Mouse (Mus musculus) forebrain, embryonic 10.5 days (tissue): Measurements from ENCODE around the gene Eps8l3. TPM values are rescaled to one million over a fixed set of nuclear protein-coding genes. Genes with fewer than 3 reads are reported as not detected.

ENCODE experiments used
- DNase-seq: peaks from one replicate; pipeline ENCODE4 v3.0.0-alpha.2; 2017; ENCODE audit warnings: low spot score; ENCODE audit errors: extremely low spot score
- H3K27ac ChIP-seq: fragments of 300-500 bp; sonication (generic); 2 replicates; pipeline ENCODE4 v1.5.1; 2016; ENCODE audit warnings: mild to moderate bottlenecking
- H3K27me3 ChIP-seq: fragments of 300-500 bp; sonication (generic); 2 replicates; pipeline ENCODE4 v1.6.1; 2016; ENCODE audit warnings: mild to moderate bottlenecking; ENCODE audit not compliant: poor library complexity, severe bottlenecking
- H3K36me3 ChIP-seq: fragments of 300-500 bp; sonication (generic); replicated peaks from 2 replicates; pipeline ENCODE4 v1.6.1; 2016; ENCODE audit warnings: mild to moderate bottlenecking, moderate library complexity
- H3K4me1 ChIP-seq: fragments of 300-500 bp; sonication (generic); 2 replicates; pipeline ENCODE4 v1.6.1; 2016
- H3K4me3 ChIP-seq: fragments of 300-500 bp; sonication (generic); 2 replicates; pipeline ENCODE4 v1.5.1; 2016; ENCODE audit warnings: mild to moderate bottlenecking, moderate library complexity
- H3K9me3 ChIP-seq: fragments of 300-500 bp; sonication (generic); 2 replicates; pipeline ENCODE4 v1.6.1; 2016; ENCODE audit warnings: mild to moderate bottlenecking, moderate library complexity
- WGBS: fragments of 180-500 bp; shearing (Covaris S2); methylation state at CpG from one replicate; pipeline ENCODE4 v1.1.7; 2016; 5-methylcytosine and 5-hydroxymethylcytosine counted together
- polyA plus RNA-seq: library from polyadenylated mRNA; unstranded; fragments of >200 nt; fragmentation: Nextera tagmentation; extraction: Ambion mirVana; gene quantifications from 2 replicates; pipeline ENCODE4 v1.2.1, GENCODE M21; 2016

Eps8l3 gene
- polyA plus RNA-seq, 1 experiment from 2014 or later, result not detected

DNA sequence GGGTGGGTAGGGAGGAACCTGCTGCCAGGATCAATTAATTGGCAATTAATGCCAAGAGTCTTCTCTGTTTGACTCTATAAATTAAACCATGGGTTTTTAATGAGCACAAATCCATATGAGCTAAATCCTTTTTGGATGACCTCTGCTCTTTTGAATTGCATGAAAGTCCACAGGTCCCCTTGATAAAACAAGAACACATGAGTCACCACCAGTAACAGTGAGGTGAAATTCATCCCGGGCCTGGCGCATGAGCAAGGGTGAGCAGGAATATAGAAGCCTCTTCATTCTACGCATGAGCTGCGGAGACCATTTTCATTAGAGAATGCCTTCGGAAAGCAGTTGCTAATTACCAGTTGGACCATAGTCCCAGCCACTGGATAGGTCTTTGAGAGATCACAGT, 43.3 kb downstream of the Eps8l3 start:
- 0 out of 2 replicates have a peak, but pooled peaks cover 6% of the 10 kb centered on the region for H3K4me1 ChIP-seq
- no peak for DNase-seq
- no peaks in the 10 kb centered on the region for H3K9me3 ChIP-seq
- H3K27me3 ChIP-seq, result no peaks in the 10 kb centered on the region
- 91% methylated on average over 5 of the region's 5 CpGs for WGBS
- H3K4me3 ChIP-seq, result no peak overlapping the region
- H3K27ac ChIP-seq, result no peak overlapping the region
- H3K36me3 ChIP-seq, result no peaks in the 10 kb centered on the region

DNA sequence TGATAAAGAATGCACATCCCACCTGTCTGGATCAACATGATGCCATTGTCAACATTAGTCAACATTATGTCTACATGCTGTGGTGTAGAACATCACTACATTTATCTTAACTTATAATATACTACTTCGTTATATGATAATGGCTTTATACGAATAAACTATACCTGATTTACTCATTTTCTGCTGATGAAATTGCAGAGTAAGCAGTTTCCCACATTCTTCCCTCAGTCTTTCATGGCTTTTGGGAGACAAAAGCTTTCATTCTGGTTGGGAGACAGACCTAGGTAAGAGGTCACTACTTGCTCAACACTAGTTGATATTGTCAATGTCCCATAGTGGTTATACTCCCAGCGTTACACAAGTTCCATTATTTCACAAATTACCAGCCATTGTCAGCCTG, 48.3 kb downstream of the Eps8l3 start:
- Histone ChIP-seq H3K27me3 (0 out of 2 replicates have a peak, but pooled peaks cover 2% of the 10 kb centered on the region), H3K4me3 (no peak overlapping the region), H3K4me1 (no peaks in the 10 kb centered on the region), H3K27ac (no peak overlapping the region), H3K9me3 (no peaks in the 10 kb centered on the region), H3K36me3 (no peaks in the 10 kb centered on the region)
- WGBS, result 92% methylated on average over 3 of the region's 3 CpGs
- DNase-seq, result no peak

DNA sequence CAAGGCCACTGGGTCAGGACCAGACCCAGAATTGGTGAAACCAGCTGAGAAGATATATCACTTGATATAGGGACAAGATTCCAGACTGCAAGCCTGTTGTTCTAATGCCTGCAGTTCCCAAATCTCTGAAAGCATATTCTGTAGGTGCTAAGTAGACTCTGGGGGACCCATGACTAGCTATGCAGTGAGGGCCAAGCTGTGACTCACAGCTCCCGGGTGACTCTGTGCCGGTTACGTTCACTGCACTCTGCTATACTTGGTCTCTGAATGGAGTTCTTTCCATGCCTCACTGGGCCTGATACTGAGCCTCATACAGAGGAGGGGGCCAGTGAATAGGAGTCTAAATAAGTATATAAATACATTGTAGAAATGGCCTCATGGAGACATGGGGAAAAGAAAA, 50.8 kb downstream of the Eps8l3 start:
- Histone ChIP-seq H3K4me1 (peaks cover 18% of the 10 kb centered on the region), H3K27me3 (0 out of 2 replicates have a peak, but pooled peaks cover 5% of the 10 kb centered on the region), H3K27ac (no peak overlapping the region), H3K36me3 (no peaks in the 10 kb centered on the region), H3K9me3 (no peaks in the 10 kb centered on the region), H3K4me3 (no peak overlapping the region)
- no peak for DNase-seq
- WGBS, result 85% methylated on average over 3 of the region's 3 CpGs

DNA sequence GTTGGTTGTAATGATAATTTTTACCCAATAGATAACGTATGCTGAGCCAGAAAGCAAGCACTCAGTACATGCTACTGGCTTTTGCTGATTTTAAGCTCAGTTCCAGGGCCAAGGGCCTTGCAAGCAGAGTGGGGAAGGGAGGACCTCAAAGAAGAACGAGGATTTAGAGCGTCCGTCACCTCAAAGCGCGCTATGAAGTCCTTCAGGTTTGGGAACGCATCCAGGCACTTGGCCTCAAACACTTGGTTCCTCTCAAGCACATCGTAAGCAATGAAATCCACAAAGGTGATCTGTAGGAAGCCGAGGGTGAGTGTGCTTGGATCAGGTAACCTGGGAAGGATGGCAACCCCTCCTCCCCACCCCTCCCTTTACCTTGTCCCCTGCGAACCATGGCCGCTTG, 51.7 kb downstream of the Eps8l3 start:
- Histone ChIP-seq H3K27me3 (peaks cover 14% of the 10 kb centered on the region; the same call in 1 of the 2 replicates), H3K36me3 (no peaks in the 10 kb centered on the region), H3K9me3 (no peaks in the 10 kb centered on the region), H3K4me1 (peaks cover 18% of the 10 kb centered on the region), H3K27ac (no peak overlapping the region), H3K4me3 (no peak overlapping the region)
- DNase-seq, result no peak
- WGBS, result 93% methylated on average over 11 of the region's 11 CpGs

DNA sequence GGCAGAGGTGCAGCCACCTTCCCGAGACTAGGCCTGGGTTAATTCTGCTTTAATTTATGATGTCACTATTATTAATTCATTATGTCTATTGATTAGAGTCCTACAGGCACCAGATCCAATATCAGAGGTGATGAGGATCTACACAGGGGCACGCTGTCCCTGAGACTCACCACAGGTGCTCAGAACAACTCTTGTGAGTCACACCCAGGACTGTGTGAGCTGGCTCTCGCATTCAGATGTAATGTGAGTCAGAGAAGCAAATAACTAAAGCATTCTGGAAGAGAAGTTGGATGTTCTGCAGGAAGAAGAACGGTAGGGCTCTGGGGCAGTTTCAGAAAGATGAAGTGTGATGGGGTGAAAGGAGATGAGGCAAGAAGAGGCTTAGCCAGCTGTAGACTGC, 52.2 kb downstream of the Eps8l3 start:
- Histone ChIP-seq H3K27ac (no peak overlapping the region), H3K4me1 (peaks cover 18% of the 10 kb centered on the region), H3K27me3 (peaks cover 19% of the 10 kb centered on the region; the same call in 1 of the 2 replicates), H3K36me3 (no peaks in the 10 kb centered on the region), H3K9me3 (no peaks in the 10 kb centered on the region), H3K4me3 (no peak overlapping the region)
- 89% methylated on average over 4 of the region's 4 CpGs for WGBS
- no peak for DNase-seq

DNA sequence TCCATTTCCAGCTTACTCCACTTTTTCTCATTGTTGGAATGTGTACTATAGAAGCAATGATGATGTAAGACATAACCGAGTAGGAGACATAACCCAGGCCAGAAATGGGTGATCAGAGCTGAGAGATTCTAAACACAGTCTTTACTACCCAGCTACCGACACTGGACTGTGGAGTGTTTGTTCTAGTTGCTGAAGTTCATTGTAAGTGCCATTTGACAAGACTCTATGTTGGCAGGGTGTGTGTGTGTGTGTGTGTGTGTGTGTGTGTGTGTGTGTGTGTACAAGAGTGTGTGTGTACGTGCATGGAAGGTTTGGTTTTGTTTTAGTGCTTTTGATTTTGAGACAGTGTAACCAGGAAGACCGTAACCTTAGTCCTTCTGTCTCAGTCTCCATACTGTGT, 52.7 kb downstream of the Eps8l3 start:
- peaks cover 21% of the 10 kb centered on the region; the same call in 1 of the 2 replicates for H3K27me3 ChIP-seq
- H3K4me3 ChIP-seq, result no peak overlapping the region
- DNase-seq, result no peak
- WGBS, result 90% methylated on average over 4 of the region's 4 CpGs
- H3K9me3 ChIP-seq, result no peaks in the 10 kb centered on the region
- no peaks in the 10 kb centered on the region for H3K36me3 ChIP-seq
- H3K27ac ChIP-seq, result no peak overlapping the region
- peaks cover 18% of the 10 kb centered on the region for H3K4me1 ChIP-seq

DNA sequence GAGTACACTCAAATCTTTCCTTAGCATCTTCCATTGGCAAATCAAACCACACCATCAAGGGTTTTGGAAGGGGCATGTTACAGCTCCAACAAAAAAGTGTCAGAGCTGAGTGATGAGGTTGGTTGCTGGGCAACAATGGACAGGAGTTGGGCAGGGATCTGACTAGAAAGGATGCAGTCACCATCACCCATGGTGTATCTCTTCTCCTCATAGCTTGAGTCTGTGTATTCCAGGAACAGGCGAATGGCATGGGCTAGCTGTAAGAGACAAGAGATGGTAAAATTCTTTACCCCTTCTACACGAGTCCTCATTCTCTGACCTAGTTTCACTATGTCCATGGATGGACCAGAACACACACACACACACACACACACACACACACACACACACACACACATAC, 54.1 kb downstream of the Eps8l3 start:
- H3K4me1 ChIP-seq, result peaks cover 18% of the 10 kb centered on the region
- no peaks in the 10 kb centered on the region for H3K36me3 ChIP-seq
- peak overlapping the region; percentile 88 for H3K27ac ChIP-seq
- DNase-seq, result no peak
- peaks cover 21% of the 10 kb centered on the region; the same call in 1 of the 2 replicates for H3K27me3 ChIP-seq
- peak overlapping the region; percentile 49 for H3K4me3 ChIP-seq
- whole genome bisulfite sequencing, result 56% methylated on average over 2 of the region's 2 CpGs
- no peaks in the 10 kb centered on the region for H3K9me3 ChIP-seq

DNA sequence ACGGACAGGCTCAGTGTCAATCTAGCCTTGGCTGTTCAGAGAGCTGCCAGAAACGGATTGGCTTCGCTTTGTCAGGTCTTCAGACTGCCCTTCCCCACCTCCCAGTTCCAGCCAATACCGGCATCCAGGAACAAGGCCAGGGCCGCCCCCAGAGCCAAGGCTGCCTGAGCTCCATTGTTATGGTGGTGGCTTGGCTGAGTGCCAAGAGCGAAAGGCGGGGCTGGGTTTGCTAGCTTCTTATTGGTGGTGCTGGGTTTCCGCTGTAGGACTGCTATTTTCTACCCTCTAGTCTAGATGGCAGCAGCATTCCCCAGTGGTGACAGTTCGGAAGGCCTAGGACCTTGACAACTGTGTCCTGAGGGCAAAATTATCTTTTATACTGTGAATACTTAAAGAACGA, 54.6 kb downstream of the Eps8l3 start, which contains the start of gene Gstm7:
Gene Gstm7 (minus strand): TSS at position 148 of the 400 bp plus-strand sequence.
- WGBS, result 7% methylated on average over 10 of the region's 10 CpGs
- Histone ChIP-seq H3K36me3 (no peaks in the 10 kb centered on the region), H3K27ac (peak within 1 kb of the TSS; percentile 88), H3K4me1 (peaks cover 18% of the 10 kb centered on the region), H3K9me3 (no peaks in the 10 kb centered on the region), H3K27me3 (peaks cover 21% of the 10 kb centered on the region; the same call in 1 of the 2 replicates), H3K4me3 (peak within 1 kb of the TSS; percentile 49)
- DNase-seq, result peak; percentile 99

DNA sequence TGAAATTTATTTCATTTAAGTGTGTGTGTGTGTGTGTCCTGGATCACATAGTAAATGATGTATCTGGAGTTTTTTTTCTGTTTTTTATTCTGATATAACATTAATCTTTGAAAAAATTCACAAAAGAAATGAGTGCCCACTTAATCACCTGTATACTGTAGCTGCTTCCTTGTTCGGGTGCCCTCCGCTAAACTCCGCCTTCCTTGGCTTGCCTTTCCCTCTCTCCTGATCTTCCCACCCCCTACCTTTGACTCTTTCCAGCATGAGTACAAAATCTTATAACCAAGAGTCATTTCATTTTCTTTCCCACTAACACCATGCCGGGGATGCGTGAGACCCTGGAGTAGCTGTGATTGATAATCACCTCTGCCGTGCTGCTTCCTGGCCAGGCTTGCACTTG, 55.1 kb downstream of the Eps8l3 start:
- Histone ChIP-seq H3K27me3 (peaks cover 21% of the 10 kb centered on the region; the same call in 1 of the 2 replicates), H3K9me3 (no peaks in the 10 kb centered on the region), H3K4me3 (no peak overlapping the region), H3K36me3 (no peaks in the 10 kb centered on the region), H3K27ac (peak overlapping the region; percentile 53), H3K4me1 (peaks cover 18% of the 10 kb centered on the region)
- no peak for DNase-seq
- 86% methylated on average over 6 of the region's 6 CpGs for WGBS

DNA sequence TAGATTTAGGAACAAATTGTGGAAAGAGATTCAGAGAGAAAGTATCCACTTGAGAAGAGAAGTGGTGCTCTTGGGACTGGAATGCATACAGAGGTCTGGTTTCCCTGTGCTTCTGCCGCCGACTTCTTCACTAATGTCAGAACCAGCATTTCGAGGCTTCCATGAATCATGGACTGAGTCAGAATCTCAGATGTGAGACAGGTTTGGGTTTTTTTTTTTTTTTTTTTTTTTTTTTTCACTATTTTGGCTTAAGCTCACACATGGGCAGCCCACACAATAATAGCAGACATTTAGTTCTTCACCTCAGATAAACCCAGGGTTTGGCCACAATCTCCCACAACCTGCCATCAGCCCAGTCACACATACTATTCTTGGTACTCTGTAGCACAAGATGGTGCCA, 58.2 kb downstream of the Eps8l3 start:
- H3K4me1 ChIP-seq, result peaks cover 28% of the 10 kb centered on the region
- DNase-seq, result no peak
- 96% methylated on average over 3 of the region's 3 CpGs for WGBS
- no peaks in the 10 kb centered on the region for H3K36me3 ChIP-seq
- no peak overlapping the region for H3K4me3 ChIP-seq
- no peak overlapping the region for H3K27ac ChIP-seq
- H3K9me3 ChIP-seq, result no peaks in the 10 kb centered on the region
- peaks cover 20% of the 10 kb centered on the region; the same call in 1 of the 2 replicates for H3K27me3 ChIP-seq

DNA sequence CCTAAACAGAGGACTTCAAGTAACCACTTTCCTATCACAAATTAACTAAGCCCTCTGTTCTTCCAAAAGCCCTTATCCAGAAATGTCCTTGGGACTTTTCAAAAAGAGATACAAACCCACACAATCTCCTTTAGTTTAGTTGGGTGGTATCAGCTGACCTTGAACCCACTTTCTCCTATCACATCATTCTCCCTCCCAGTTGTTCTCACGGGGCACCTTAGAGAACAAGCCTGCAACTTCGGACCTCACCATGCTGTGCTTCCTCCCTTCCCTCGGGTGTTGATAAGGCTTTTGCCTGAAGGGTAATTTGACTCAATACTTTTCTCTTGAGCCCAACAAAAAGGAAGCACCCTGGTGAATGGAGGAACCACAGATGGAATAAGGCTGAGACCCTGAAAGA, 58.9 kb downstream of the Eps8l3 start:
- H3K27me3 ChIP-seq, result peaks cover 17% of the 10 kb centered on the region; the same call in 1 of the 2 replicates
- peaks cover 26% of the 10 kb centered on the region for H3K4me1 ChIP-seq
- WGBS, result 82% methylated on average over 3 of the region's 3 CpGs
- H3K27ac ChIP-seq, result no peak overlapping the region
- H3K9me3 ChIP-seq, result no peaks in the 10 kb centered on the region
- no peak for DNase-seq
- no peak overlapping the region for H3K4me3 ChIP-seq
- no peaks in the 10 kb centered on the region for H3K36me3 ChIP-seq

DNA sequence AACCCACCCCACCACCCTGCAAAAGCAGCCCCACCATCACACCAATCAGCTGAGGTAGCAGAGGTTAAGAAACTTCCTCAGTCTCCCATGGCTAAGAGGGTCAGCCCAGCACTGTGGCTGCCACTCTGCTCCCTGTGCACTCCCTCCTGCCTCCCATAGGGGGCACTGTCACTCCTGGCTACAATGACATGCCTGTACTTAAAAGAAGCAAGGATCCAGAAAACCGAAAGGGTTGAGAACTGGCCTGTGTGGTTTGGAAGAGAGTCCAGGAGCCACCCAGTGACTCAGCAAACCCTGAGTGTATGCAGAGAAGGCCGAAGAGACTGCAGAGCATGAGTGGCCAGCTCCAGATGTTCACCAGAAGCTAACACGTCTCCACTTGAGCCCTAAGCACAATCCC, 62.4 kb downstream of the Eps8l3 start:
- Histone ChIP-seq H3K4me1 (peaks cover 23% of the 10 kb centered on the region), H3K4me3 (no peak overlapping the region), H3K27ac (peak overlapping the region; percentile 20; the same call in 1 of the 2 replicates), H3K27me3 (0 out of 2 replicates have a peak, but pooled peaks cover under 1% of the 10 kb centered on the region), H3K36me3 (no peaks in the 10 kb centered on the region), H3K9me3 (no peaks in the 10 kb centered on the region)
- DNase-seq, result peak; percentile 62
- 56% methylated on average over 3 of the region's 3 CpGs for WGBS

DNA sequence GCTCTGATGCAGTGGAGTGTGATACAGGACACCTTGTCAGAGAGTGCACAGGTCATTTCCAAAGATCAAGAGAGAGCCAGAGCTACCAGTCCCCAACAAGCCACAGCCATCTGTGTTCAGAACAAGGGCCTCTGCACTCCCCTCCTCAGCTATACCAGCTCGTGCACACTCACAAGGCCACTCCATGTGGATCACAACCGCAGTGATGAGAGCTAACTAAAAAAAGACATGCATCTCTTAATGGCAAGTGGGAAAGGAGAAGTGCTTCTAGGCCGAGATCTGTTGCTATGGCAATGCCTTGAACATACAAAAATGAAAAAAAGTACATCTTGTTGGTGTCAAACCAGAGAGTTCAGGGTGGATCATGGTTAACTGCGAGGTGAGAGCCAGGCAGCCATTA, 62.8 kb downstream of the Eps8l3 start:
- H3K4me3 ChIP-seq, result no peak overlapping the region
- 86% methylated on average over 4 of the region's 4 CpGs for WGBS
- H3K27ac ChIP-seq, result 0 out of 2 replicates have a peak overlapping the region, but pooled peaks have one; percentile 20
- no peak for DNase-seq
- no peaks in the 10 kb centered on the region for H3K36me3 ChIP-seq
- no peaks in the 10 kb centered on the region for H3K27me3 ChIP-seq
- H3K4me1 ChIP-seq, result peaks cover 23% of the 10 kb centered on the region
- H3K9me3 ChIP-seq, result no peaks in the 10 kb centered on the region

DNA sequence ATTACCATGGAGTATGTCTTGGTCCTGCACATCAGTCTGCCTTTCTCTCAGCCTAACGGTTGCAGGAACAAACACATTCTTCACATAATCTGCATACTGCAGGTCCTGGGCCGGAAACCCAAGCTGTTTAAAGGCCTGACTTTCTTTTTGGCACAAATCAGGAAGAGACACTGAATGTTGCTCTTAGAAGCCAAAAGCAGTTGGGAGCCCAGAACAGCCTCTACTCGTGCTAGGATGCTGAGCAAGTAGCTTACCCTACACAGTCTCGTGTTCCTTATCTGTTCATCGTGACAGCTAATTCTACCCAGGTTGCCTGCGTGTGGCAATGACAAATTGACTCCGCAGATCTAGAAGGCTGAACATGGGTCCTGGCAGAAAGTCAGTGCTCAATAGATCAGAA, 63.5 kb downstream of the Eps8l3 start:
- no peak for DNase-seq
- WGBS, result 88% methylated on average over 7 of the region's 7 CpGs
- H3K4me1 ChIP-seq, result peaks cover 23% of the 10 kb centered on the region
- H3K36me3 ChIP-seq, result no peaks in the 10 kb centered on the region
- no peaks in the 10 kb centered on the region for H3K27me3 ChIP-seq
- no peaks in the 10 kb centered on the region for H3K9me3 ChIP-seq
- H3K27ac ChIP-seq, result no peak overlapping the region
- no peak overlapping the region for H3K4me3 ChIP-seq
